Mouse (Mus musculus): ENCODE measurements at regions not wholly inside any gene's neighbourhood (a gene's known extent, or its start where the extent isn't known, plus 50 kb on each side); places are given as distances from the start of the nearest gene placed in this dataset.

- TF ChIP-seq CTCF (IDR thresholded peaks at IDR 0.05; ENCODE audit: borderline replicate concordance, insufficient read depth, low read depth, low read length) (no peak), POLR2A (IDR thresholded peaks at IDR 0.05; ENCODE audit: borderline replicate concordance, insufficient read depth, low read length) (no peak)
Measured at GRCm38 (mm10) chr1:38739018-38739417, 74.3 kb upstream of the Aff3 start.
